Mouse (Mus musculus) urinary bladder, postnatal 10 days (tissue): ENCODE measurements around the gene Thsd1.
"Not testable (repeated sequence)": the region's sequence is repeated elsewhere in the genome, so short reads cannot be mapped to it uniquely, and the experiment has no call there.

ENCODE experiments used
- DNase-seq: peaks from one replicate; pipeline ENCODE4 v3.0.0; 2022; ENCODE audit warnings: low spot score

Gene Thsd1

GRCm38 (mm10) chr8:22264787-22265186 lies 37.7 kb downstream of the Thsd1 start:
- DNase-seq, result no peak

GRCm38 (mm10) chr8:22265194-22265593 lies 38.1 kb downstream of the Thsd1 start:
- DNase-seq, result no peak

- no peak for DNase-seq
Observed at GRCm38 (mm10) chr8:22266809-22267208, 39.7 kb downstream of the Thsd1 start.

GRCm38 (mm10) chr8:22273142-22273541 lies 46.0 kb downstream of the Thsd1 start:
- no peak for DNase-seq

GRCm38 (mm10) chr8:22274641-22275040 lies 47.5 kb downstream of the Thsd1 start:
- DNase-seq, result no peak

GRCm38 (mm10) chr8:22282999-22283491 lies 55.9 kb downstream of the Thsd1 start, which contains the start of gene Tpte:
Gene Tpte (plus strand): TSS chr8:22283441.
- no peak for DNase-seq

GRCm38 (mm10) chr8:22302326-22302725 lies 75.2 kb downstream of the Thsd1 start:
- DNase-seq, result no peak

GRCm38 (mm10) chr8:22302896-22303306 lies 75.8 kb downstream of the Thsd1 start:
- DNase-seq, result no peak

- DNase-seq, result not testable (repeated sequence)
Observed at GRCm38 (mm10) chr8:22304045-22304444, 76.9 kb downstream of the Thsd1 start.

- no peak for DNase-seq
Observed at GRCm38 (mm10) chr8:22306999-22307398, 79.9 kb downstream of the Thsd1 start.
